Mouse (Mus musculus) liver, embryonic 14.5 days (tissue): Measurements from ENCODE around the gene Sez6l.

Source experiments
- CTCF ChIP-seq: IDR thresholded peaks from 2 replicates; pipeline ENCODE4 v1.5.1; 2016; ENCODE audit warnings: antibody characterized with exemption, low read depth, control low read depth
- EP300 ChIP-seq: IDR thresholded peaks from 2 replicates; pipeline ENCODE4 v1.6.1; 2016; ENCODE audit warnings: antibody characterized with exemption, low read depth

- TF ChIP-seq CTCF (no peak), EP300 (no peak)
These were observed 40.7 kb upstream of the Sez6l start for GRCm38 (mm10) chr5:112617602-112618247.
